Mouse (Mus musculus) midbrain, embryonic 11.5 days (tissue): Measurements from ENCODE around the gene 9130023H24Rik. TPM values are rescaled to one million over a fixed set of nuclear protein-coding genes. Genes with fewer than 3 reads are reported as not detected.

Experiments
- ATAC-seq: fragments of 200-750 bp; cut with Nextera tagmentation; 2 replicates; pipeline ENCODE4 v1.8.0; 2017; ENCODE audit warnings: moderate TSS enrichment, moderate library complexity; ENCODE audit not compliant: low FRiP score
- DNase-seq: peaks from one replicate; pipeline ENCODE4 v3.0.0; 2015; ENCODE audit warnings: low spot score; ENCODE audit errors: missing footprints
- H3K27ac ChIP-seq: fragments of 300-500 bp; sonication (generic); 2 replicates; pipeline ENCODE4 v1.5.1; 2014; ENCODE audit warnings: low read depth, low read length
- H3K27me3 ChIP-seq: fragments of 300-500 bp; sonication (generic); 2 replicates; pipeline ENCODE4 v1.6.1; 2014; ENCODE audit warnings: mild to moderate bottlenecking, low read length, moderate library complexity, mixed read lengths; ENCODE audit not compliant: control insufficient read depth, insufficient read depth
- H3K36me3 ChIP-seq: fragments of 300-500 bp; sonication (generic); 2 replicates; pipeline ENCODE4 v1.6.1; 2014; ENCODE audit warnings: mild to moderate bottlenecking, low read length, moderate library complexity, mixed read lengths; ENCODE audit not compliant: control insufficient read depth, insufficient read depth
- H3K4me1 ChIP-seq: fragments of 300-500 bp; sonication (generic); 2 replicates; pipeline ENCODE4 v1.6.1; 2014; ENCODE audit warnings: low read length; ENCODE audit not compliant: control insufficient read depth, insufficient read depth
- H3K4me2 ChIP-seq: fragments of 300-500 bp; sonication (generic); 2 replicates; pipeline ENCODE4 v1.6.1; 2014; ENCODE audit warnings: mild to moderate bottlenecking, moderate library complexity
- H3K4me3 ChIP-seq: fragments of 300-500 bp; sonication (generic); 2 replicates; pipeline ENCODE4 v1.5.1; 2014; ENCODE audit warnings: low read depth, low read length
- H3K9ac ChIP-seq: fragments of 300-500 bp; sonication (generic); 2 replicates; pipeline ENCODE4 v1.6.1; 2014; ENCODE audit warnings: low read length
- H3K9me3 ChIP-seq: fragments of 300-500 bp; sonication (generic); 2 replicates; pipeline ENCODE4 v1.6.1; 2016; ENCODE audit warnings: low read length; ENCODE audit not compliant: control insufficient read depth
- WGBS: fragments of 180-500 bp; shearing (Covaris S2); extraction: QIAGEN DNeasy Blood & Tissue Kit; methylation state at CpG from one replicate; pipeline ENCODE4 v1.1.7; 2014; 5-methylcytosine and 5-hydroxymethylcytosine counted together
- polyA plus RNA-seq: library from polyadenylated mRNA; unstranded; fragments of >200 nt; fragmentation: Nextera tagmentation; extraction: Ambion mirVana; gene quantifications from 2 replicates; pipeline ENCODE4 v1.2.1, GENCODE M21; 2014

9130023H24Rik gene
- polyA plus RNA-seq, 1 experiment from 2014 or later = 13.7 TPM

GRCm38 (mm10) chr7:128240131-128240784 lies 2.4 kb upstream of the 9130023H24Rik start:
- no peak for DNase-seq
- peaks cover 6% of the 10 kb centered on the region; the same call in 1 of the 2 replicates for H3K36me3 ChIP-seq
- ATAC-seq = no peak
- WGBS = 93% methylated on average over 27 of the region's 27 CpGs
- H3K9me3 ChIP-seq = no peaks in the 10 kb centered on the region
- no peaks in the 10 kb centered on the region for H3K27me3 ChIP-seq
- no peak overlapping the region for H3K4me2 ChIP-seq
- no peak overlapping the region for H3K4me3 ChIP-seq
- H3K27ac ChIP-seq = no peak overlapping the region
- H3K9ac ChIP-seq = no peak overlapping the region
- H3K4me1 ChIP-seq = 0 out of 2 replicates have a peak, but pooled peaks cover 3% of the 10 kb centered on the region

DNA sequence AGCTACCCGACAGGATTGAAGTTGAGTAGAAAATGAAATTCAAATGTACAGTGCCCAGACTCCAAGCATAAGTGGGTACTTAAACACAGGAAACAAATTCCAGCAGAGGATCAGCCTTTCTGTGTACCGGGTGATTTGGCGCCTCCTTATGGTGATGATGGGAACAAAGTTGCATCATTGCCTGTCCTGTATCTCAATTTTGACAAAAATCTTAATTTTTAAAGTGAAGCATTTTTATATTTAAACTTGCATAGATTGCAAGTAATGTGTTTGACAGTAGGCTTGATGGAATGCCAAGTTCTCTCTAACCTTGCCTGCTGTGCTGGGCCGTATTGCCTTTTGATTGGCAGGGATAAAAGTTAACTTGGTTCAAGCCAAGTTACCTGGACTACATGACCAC lies 1.2 kb upstream of the 9130023H24Rik start:
- Histone ChIP-seq H3K27ac (no peak overlapping the region), H3K9ac (no peak overlapping the region), H3K4me1 (0 out of 2 replicates have a peak, but pooled peaks cover 3% of the 10 kb centered on the region), H3K27me3 (no peaks in the 10 kb centered on the region), H3K36me3 (peaks cover 6% of the 10 kb centered on the region; the same call in 1 of the 2 replicates), H3K4me2 (peak overlapping the region; percentile 45), H3K4me3 (peak overlapping the region; percentile 72), H3K9me3 (no peaks in the 10 kb centered on the region)
- WGBS = 30% methylated on average over 4 of the region's 4 CpGs
- peak; percentile 4; the same call in 1 of the 2 replicates for ATAC-seq
- peak; percentile 90 for DNase-seq

DNA sequence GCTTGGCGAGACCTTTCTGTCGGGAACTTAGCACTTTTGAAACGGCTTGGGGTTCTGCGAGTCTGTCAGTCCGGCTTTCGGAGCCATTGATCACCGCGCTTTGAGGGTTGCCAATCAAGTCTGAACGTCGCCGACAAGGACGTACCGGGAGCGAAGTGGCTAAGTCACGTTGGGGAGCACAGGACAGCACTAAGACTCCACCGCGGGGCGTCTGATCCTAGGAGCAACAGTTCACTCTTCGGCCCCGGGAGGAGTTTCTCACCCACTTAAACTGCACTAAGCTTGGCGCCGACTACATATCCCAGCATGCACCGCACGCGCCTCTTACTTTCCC lies 271 bp downstream of the 9130023H24Rik start:
- no peak for DNase-seq
- Histone ChIP-seq H3K4me1 (0 out of 2 replicates have a peak, but pooled peaks cover 3% of the 10 kb centered on the region), H3K9me3 (no peaks in the 10 kb centered on the region), H3K9ac (peak overlapping the region; percentile 85), H3K27me3 (no peaks in the 10 kb centered on the region), H3K4me3 (peak overlapping the region; percentile 72), H3K27ac (peak overlapping the region; percentile 91; the same call in 1 of the 2 replicates), H3K4me2 (peak overlapping the region; percentile 89), H3K36me3 (peaks cover 4% of the 10 kb centered on the region; the same call in 1 of the 2 replicates)
- ATAC-seq = peak; percentile 49; the same call in 1 of the 2 replicates
- under 1% methylated on average over 25 of the region's 25 CpGs for WGBS

DNA sequence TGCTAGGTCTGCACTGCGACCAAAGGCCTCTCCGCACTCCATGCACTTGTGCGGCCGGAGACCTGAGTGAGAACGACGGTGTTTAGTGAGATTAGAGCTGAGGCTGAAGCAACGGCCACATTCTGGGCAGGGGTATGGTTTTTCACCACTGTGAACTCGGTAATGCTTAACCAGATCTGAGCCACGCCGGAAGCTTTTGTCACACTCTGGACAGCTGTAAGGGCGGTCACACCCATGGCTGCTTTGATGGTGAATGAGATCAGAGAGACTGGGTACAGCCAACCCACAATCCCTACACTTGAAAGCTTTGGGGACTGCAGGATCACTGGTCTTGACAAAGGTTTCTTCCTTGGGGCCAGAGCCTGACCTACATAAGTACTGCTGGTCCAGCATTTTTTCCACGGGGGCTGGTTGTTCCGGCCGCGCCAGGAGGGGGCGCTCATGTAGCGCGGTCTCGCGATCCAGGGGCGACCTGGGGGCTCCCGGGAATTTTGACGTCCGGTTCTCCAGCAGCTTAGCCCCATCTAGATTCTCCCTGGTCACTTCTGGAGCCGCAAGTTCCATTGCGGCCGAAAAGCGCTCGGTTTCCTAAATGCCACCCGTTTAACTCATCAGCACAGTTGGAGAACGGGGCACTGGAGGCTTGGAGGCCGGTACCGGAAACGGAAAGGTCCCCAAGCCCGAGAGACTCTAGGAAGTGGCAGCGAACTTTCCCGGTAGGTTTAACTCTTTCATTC lies 807 bp downstream of the 9130023H24Rik start, which contains the start of gene Armc5:
Armc5 (plus strand) TSS at position 487 of the 737 bp plus-strand sequence.
- Histone ChIP-seq H3K4me1 (0 out of 2 replicates have a peak, but pooled peaks cover 3% of the 10 kb centered on the region), H3K27me3 (no peaks in the 10 kb centered on the region)
- 26% methylated on average over 37 of the region's 37 CpGs for whole genome bisulfite sequencing

DNA sequence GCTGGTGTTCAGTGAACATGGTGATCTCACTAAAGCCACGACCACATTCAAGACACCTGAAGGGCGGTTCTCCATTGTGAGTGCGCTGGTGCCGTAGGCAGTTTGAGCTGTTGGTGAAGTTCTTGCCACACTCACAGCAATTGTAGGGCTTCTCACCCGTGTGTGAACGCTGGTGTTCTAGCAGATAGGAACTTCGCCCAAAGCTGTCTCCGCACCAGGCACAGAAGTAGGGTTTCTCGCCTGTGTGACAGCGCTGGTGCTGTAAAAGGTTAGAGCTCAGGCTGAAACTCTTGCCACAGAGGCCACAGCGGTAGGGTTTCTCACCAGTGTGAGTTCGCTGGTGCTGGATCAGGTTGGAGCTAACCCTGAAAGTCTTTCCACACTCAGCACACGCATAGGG lies 1.4 kb downstream of the 9130023H24Rik start:
- DNase-seq (no peak), ATAC-seq (no peak)
- Histone ChIP-seq H3K9ac (no peak overlapping the region), H3K4me1 (0 out of 2 replicates have a peak, but pooled peaks cover 3% of the 10 kb centered on the region), H3K4me3 (no peak overlapping the region), H3K9me3 (no peaks in the 10 kb centered on the region), H3K4me2 (0 out of 2 replicates have a peak overlapping the region, but pooled peaks have one; percentile 89), H3K36me3 (peaks cover 4% of the 10 kb centered on the region; the same call in 1 of the 2 replicates), H3K27me3 (no peaks in the 10 kb centered on the region), H3K27ac (no peak overlapping the region)
- WGBS = 91% methylated on average over 13 of the region's 13 CpGs

More for the DNA sequence above, 807 bp downstream of the 9130023H24Rik start, which contains the start of gene Armc5:
- no peaks in the 10 kb centered on the region for H3K9me3 ChIP-seq
- DNase-seq = peak; percentile 99
- H3K36me3 ChIP-seq = peaks cover 4% of the 10 kb centered on the region; the same call in 1 of the 2 replicates
- peak within 1 kb of the TSS; percentile 72 for H3K4me3 ChIP-seq
- peak within 1 kb of the TSS; percentile 91 for H3K27ac ChIP-seq
- peak; percentile 16; the same call in 1 of the 2 replicates for ATAC-seq
- peak within 1 kb of the TSS; percentile 89 for H3K4me2 ChIP-seq
- H3K9ac ChIP-seq = peak within 1 kb of the TSS; percentile 85

DNA sequence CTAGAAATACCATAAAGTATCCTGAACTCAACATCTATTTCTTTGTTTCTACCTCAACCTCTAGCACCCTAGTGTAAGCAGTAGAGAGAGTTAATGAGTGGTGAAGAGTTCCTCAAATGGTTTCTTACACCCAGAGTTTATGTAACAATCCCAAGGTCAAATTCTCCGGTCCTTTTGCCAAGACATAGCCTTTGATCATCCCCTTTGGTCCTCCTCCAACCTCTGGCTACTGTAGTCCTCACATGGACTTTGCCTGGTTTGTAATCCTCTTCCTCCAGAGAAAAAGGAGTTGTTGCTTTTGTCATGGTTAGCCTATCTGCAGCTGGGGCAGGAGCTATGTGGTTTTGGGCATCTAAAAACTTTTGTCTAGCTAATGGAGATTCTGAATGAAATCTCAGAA lies 2.4 kb downstream of the 9130023H24Rik start:
- WGBS = 88% methylated on average over 1 of the region's 1 CpGs
- Histone ChIP-seq H3K9ac (no peak overlapping the region), H3K4me3 (no peak overlapping the region)

DNA sequence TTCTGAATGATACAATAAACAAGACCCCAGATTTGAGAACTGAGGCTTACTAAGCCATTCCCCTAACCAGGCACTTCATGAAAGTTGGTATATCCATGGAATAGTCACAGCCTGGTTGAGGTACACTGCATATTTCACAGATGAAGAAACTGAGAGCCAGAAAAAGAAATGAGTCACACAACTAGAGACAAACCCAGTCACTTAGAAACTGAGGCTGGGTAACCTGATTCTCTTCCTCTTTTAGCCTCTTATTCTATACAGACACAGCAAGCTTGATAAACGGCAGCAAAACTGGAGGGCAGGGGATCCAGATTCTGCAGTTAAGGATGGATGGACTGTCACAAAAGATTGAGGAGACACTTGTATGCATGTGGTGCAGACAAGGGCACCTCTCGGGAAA lies 3.0 kb downstream of the 9130023H24Rik start:
- Histone ChIP-seq H3K27ac (no peak overlapping the region), H3K27me3 (no peaks in the 10 kb centered on the region), H3K9ac (no peak overlapping the region), H3K4me3 (no peak overlapping the region), H3K9me3 (no peaks in the 10 kb centered on the region), H3K4me2 (no peak overlapping the region), H3K36me3 (no peaks in the 10 kb centered on the region), H3K4me1 (0 out of 2 replicates have a peak, but pooled peaks cover 3% of the 10 kb centered on the region)
- DNase-seq (no peak), ATAC-seq (no peak)
- WGBS = 85% methylated on average over 2 of the region's 2 CpGs

More for the DNA sequence above, 2.4 kb downstream of the 9130023H24Rik start:
- Histone ChIP-seq H3K9me3 (no peaks in the 10 kb centered on the region), H3K4me1 (0 out of 2 replicates have a peak, but pooled peaks cover 3% of the 10 kb centered on the region), H3K27me3 (no peaks in the 10 kb centered on the region), H3K27ac (no peak overlapping the region), H3K36me3 (peaks cover 4% of the 10 kb centered on the region; the same call in 1 of the 2 replicates), H3K4me2 (no peak overlapping the region)
- ATAC-seq = no peak
- no peak for DNase-seq

- no peak for ATAC-seq
- DNase-seq = no peak
- no peak overlapping the region for H3K9ac ChIP-seq
- no peaks in the 10 kb centered on the region for H3K36me3 ChIP-seq
- H3K4me3 ChIP-seq = no peak overlapping the region
- H3K9me3 ChIP-seq = no peaks in the 10 kb centered on the region
- no peaks in the 10 kb centered on the region for H3K27me3 ChIP-seq
- H3K4me1 ChIP-seq = 0 out of 2 replicates have a peak, but pooled peaks cover 1% of the 10 kb centered on the region
- no peak overlapping the region for H3K27ac ChIP-seq
- no peak overlapping the region for H3K4me2 ChIP-seq
- WGBS = 53% methylated on average over 8 of the region's 8 CpGs
Measured at GRCm38 (mm10) chr7:128231741-128232140, 6.1 kb downstream of the 9130023H24Rik start.
